Mouse (Mus musculus) embryonic stem cell, embryonic (primary cell): ENCODE measurements around the gene Crtc1.

Experiments
- CTCF ChIA-PET, 4 experiments: fragments of 300-600 bp in 2 of 4; fragments of 350-600 bp in 2 of 4; sonication (Branson Sonifier 250); formaldehyde crosslinking; loops; one replicate each; lab custom pipeline; 2022; ENCODE audit warnings: inconsistent platforms in 2 of 4; lab: Charles Lee
- POLR2A ChIA-PET, 4 experiments: fragments of 300-600 bp in 2 of 4; fragments of 350-600 bp in 2 of 4; sonication (Branson Sonifier 250); formaldehyde crosslinking; loops; one replicate each; lab custom pipeline; 2022; ENCODE audit warnings: antibody characterized with exemption in 4 of 4, inconsistent platforms in 1 of 4; lab: Charles Lee

The Crtc1 gene

DNA sequence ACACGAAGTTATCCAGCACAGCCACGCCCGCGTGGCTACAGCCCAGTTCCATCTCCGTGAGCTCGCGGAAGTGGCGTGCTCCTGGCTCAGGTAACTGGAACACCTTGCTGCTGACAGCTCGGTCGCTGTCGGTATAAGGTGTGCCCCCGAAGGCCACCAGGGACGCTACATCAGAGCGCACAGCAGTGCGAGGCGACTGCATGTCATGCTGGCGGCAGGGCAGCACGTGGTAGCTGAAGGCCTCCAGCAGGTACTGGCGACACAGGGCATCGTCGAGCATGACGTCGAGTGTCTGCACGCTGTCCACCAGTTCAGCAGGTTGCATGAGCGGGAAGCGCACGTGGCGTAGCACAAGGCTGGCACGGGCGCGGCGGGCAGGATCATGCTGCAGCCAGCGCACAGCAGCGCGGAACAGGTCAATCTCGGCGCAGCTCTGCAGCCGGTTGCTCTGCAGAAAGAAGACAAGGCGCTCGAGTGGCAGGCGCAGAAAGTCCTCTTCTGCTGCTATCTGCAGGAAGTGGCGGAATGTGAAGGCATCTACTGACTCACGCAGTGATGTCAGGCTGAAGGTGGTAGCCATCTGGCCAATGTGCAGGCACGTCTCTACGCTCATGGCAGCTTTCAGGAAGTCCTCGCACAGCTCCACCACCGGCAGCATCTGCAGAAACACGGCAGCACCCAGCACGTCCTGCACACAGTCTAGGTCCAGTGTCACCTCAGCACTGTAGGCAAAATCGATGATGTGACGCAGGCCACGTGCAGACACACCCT is 13.0 kb upstream of the Crtc1 start:
- POLR2A ChIA-PET, result interaction anchor here in 3 of 4 experiments (0.6 to 6.7 kb wide), 17 partner anchors 9 to 474 kb away, joined by 3 to 43 read pairs (median 4); partner anchors contain the start of genes Klhl26 (in 2 of the 3), Ell (in 1 of the 3), Jund (in 1 of the 3) and Uba52 (in 1 of the 3)
- CTCF ChIA-PET, result interaction anchor here in 2 of 4 experiments (0.8 to 2.1 kb wide), 15 partner anchors 12 to 183 kb away, joined by 3 to 11 read pairs (median 3); partner anchors contain the start of genes Crtc1 (in 1 of the 2) and Klhl26 (in 1 of the 2)

DNA sequence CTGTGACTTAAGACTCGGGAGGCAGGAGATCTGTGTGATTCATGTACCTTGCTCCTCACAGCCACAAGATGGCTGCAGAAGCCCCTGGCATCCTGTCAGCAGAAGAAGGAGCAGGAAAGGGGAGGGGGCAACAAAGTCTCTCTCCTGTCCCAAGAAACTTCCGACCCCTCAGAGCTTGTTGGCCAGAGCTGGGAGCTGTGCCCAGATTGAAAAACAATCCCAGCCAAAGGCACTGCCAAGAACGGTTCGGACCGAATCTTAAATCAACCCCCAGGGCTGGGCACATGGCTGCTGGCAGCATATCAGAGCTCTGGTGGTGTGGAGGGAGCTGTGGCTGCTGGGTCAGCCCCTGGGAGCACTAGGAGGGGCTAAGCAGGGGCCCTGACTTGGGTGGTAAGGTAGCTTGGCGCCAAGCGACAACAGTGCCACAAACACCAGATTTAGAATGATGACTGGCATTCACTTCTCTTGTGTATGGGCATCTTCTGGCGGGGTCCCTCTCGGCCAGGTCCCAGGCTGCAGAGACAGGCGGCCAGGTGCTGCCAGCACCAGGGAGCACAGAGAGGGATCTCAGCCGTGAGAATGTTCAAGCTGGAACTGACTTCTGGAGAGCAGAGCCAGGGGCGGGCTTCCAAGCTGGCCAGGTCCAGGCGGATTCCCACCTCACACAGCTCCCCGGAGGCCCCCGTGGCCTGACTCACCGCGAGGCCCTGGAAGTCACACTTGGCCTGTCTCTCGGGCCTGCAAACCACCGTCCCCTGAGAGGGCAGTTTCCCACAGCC is 8.5 kb upstream of the Crtc1 start:
- ChIA-PET POLR2A (interaction anchor here in 3 of 4 experiments (0.6 to 6.7 kb wide), 13 partner anchors 9 to 267 kb away, joined by 3 to 43 read pairs (median 4); partner anchors contain the start of genes Ell (in 1 of the 3), Homer3 (in 1 of the 3) and Klhl26 (in 1 of the 3)), CTCF (interaction anchor here (0.5 to 1.6 kb wide), 6 partner anchors 12 to 139 kb away, joined by 3 to 4 read pairs (median 3); no protein-coding TSS in a partner anchor)

DNA sequence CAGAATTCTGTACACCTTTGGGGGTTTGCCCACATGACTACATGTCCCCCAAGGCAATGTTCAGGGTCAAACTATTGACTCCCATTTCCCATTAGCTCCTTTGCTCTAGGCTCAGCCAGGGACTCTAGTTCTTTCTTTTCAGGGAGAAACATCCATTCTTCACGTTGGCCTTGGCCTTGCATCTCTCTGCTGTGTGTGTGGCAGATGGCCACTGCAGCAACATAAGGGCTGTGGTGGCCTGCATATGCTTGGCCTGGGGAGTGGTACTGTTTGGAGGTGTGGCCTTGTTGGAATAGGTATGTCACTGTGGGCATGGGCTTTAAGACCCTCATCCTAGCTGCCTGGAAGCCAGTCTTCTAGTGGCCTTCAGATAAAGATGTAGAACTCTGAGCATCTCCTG is 6.6 kb upstream of the Crtc1 start:
- ChIA-PET CTCF (no interaction called here), POLR2A (interaction anchor here in 2 of 4 experiments (0.7 to 1.0 kb wide), 3 partner anchors 13 to 31 kb away, joined by 3 read pairs; partner anchors contain the start of gene Klhl26 (in 1 of the 2))

DNA sequence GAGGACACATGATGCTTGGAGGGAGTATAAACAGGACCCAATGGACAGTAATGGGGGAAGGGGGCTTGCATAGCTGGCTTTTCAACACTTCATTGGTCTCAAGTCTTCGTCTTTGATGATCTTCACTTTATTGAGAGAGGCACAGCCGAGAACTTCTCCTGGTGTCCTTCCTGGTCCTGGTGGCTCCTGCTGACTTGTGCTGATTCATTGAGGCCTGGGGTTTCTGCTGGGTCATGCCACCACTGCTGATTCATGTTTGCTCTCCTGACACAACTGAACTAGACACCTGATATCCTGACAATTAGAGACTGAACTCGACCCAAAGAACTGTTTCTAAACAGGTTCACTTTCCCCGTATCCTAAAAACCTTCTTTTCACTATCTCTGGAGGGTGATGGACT is 3.9 kb upstream of the Crtc1 start:
- POLR2A ChIA-PET, result interaction anchor here in 2 of 4 experiments (1.2 to 1.7 kb wide), 2 partner anchors 62 to 158 kb away, joined by 3 to 4 read pairs; no protein-coding TSS in a partner anchor

DNA sequence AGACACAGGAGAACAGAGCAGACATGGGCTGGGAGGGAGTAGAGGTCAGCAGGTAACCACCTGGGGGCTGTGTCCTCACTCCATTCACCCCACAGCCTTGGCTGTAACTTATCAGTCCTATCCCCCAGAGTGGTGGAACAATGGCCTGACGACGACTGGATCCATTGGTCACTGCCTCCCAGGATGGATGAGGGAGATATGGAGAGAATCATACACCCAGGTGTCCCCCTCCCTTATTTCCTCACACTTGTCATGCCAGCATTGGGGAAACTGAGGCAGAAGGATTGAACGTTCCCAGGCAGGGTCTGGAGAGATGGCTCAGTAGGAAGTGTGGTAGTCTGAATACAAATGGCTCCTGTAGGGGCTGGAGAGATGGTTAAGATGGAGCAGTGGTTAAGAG is 2.2 kb upstream of the Crtc1 start:
- ChIA-PET POLR2A (interaction anchor here in 1 of 4 experiments (1.6 kb wide), 1 partner anchor 21 kb away, joined by 4 read pairs; no protein-coding TSS in a partner anchor), CTCF (no interaction called here)

More for the DNA sequence above, 3.9 kb upstream of the Crtc1 start:
- CTCF ChIA-PET, result no interaction called here

DNA sequence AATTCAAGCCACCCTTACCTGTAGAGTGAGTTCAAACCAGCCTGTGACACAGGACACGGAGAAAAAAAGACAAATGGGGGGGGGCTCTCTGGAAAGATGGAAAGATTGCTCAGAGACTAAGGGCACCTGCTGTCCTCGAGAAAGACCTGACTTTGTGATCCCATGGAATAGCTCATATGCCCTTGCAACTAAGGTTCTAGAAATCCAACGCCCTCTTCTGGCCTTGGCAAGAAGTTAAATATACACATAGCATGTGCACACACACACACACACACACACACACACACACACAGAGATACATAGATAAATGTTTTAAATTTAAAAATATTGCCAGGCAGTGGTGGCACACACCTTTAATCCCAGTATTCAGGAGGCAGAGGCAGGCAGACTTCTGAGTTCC is 867 bp upstream of the Crtc1 start:
- CTCF ChIA-PET, result interaction anchor here (0.5 to 1.6 kb wide), 16 partner anchors 12 to 1653 kb away, joined by 3 to 7 read pairs (median 4); partner anchors contain the start of gene Fkbp8 (in 1 of the 4)
- POLR2A ChIA-PET, result interaction anchor here in 3 of 4 experiments (0.7 to 1.5 kb wide), 10 partner anchors 8 to 1258 kb away, joined by 3 to 10 read pairs (median 4); partner anchors contain the start of genes Klhl26 (in 2 of the 3) and Uba52 (in 1 of the 3)

DNA sequence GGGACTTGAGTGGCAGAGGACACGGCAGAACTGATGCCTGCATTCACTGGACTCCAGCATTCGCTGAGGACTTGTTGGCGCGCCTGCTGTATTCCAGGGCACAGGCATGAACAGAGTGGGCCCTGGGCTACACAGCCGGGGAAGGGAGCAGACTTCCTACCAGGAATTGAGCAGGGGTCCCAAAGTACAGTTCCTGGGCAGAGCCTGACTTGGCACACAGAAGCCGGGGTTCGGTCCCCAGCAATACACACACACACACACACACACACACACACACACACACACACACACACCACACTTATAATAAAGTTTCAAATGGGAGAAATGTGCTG is 435 bp upstream of the Crtc1 start:
- ChIA-PET POLR2A (interaction anchor here in 3 of 4 experiments (0.7 to 1.5 kb wide), 9 partner anchors 8 to 834 kb away, joined by 3 to 10 read pairs (median 4); partner anchors contain the start of genes Klhl26 (in 2 of the 3) and Uba52 (in 1 of the 3)), CTCF (interaction anchor here (0.5 to 1.6 kb wide), 14 partner anchors 12 to 1653 kb away, joined by 3 to 7 read pairs (median 4); partner anchors contain the start of gene Fkbp8 (in 1 of the 4))

DNA sequence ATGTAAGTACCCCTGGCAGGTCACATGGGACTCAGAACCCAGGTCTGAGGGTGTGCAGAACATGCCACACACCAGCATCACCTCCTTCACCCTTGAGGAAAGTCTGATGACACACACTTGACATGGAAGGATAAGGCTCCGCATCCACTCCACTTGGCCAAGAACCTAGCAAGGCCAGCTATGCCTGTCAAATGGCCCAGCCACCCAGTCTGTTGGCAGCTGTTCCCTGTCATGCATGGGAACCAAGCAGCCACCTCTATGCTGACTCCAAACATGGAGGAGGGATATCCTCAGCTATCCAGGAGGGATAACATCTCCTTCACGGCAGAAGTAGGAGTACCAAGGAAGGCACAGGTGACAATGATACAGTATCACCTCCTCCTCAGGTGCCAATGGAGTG is 956 bp downstream of the Crtc1 start:
- POLR2A ChIA-PET, result interaction anchor here in 3 of 4 experiments (0.6 to 1.0 kb wide), 3 partner anchors 38 to 155 kb away, joined by 3 to 6 read pairs (median 3); partner anchors contain the start of genes Homer3 (in 1 of the 3) and Klhl26 (in 1 of the 3)

DNA sequence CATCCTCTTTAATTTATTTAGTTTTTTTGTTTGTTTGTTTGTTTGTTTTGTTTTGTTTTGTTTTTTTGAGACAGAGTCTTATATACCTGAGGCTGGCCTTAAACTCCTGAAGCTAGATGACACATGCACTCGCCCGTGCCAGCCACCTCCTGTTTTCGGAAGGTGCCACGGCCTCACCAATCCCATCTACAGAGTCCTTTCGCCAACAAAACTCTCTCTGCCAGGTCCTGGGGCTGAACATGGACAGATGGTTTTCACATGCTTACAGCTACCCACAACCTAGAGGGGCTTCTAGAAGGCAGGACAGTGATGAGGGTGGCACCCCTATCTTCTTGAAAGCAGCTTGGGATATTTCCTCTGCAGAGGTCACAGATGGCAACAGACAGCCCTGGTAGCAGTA is 4.2 kb downstream of the Crtc1 start:
- ChIA-PET POLR2A (interaction anchor here in 2 of 4 experiments (0.6 to 2.5 kb wide), 3 partner anchors 47 to 266 kb away, joined by 3 to 6 read pairs (median 4); partner anchors contain the start of gene Rex1bd (in 1 of the 2)), CTCF (interaction anchor here in 1 of 4 experiments (0.6 kb wide), 1 partner anchor 1275 kb away, joined by 4 read pairs; no protein-coding TSS in a partner anchor)

More for the DNA sequence above, 956 bp downstream of the Crtc1 start:
- CTCF ChIA-PET, result no interaction called here

DNA sequence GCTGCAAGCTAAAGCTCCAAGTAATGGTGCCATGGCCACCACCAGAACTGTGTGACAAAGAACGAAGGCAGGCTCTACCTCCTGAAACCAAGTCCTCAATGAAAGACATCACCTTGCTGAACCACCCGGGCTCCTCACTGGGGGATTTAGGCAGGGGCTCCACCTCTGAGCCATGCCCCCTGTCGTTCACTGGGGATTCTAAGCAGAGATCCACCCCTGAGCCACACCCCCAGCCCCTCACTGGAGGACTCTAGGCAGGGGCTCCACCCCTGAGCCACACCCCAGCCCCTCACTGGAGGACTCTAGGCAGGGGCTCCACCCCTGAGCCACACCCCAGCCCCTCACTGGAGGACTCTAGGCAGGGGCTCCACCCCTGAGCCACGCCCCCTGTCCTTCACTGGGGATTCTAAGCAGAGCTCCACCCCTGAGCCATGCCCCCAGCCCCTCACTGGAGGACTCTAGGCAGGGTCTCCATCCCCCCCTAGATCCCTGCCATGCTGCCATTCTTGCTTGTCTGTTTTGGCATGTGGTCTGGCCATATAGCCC is 6.3 kb downstream of the Crtc1 start:
- POLR2A ChIA-PET, result interaction anchor here in 3 of 4 experiments (0.5 to 1.7 kb wide), 9 partner anchors 11 to 406 kb away, joined by 3 to 7 read pairs (median 3); partner anchors contain the start of genes Klhl26 (in 2 of the 3), Arrdc2 (in 1 of the 3) and Rex1bd (in 1 of the 3)
- CTCF ChIA-PET, result interaction anchor here in 3 of 4 experiments (0.5 to 1.8 kb wide), 4 partner anchors 15 to 205 kb away, joined by 3 to 7 read pairs (median 6); no protein-coding TSS in a partner anchor

DNA sequence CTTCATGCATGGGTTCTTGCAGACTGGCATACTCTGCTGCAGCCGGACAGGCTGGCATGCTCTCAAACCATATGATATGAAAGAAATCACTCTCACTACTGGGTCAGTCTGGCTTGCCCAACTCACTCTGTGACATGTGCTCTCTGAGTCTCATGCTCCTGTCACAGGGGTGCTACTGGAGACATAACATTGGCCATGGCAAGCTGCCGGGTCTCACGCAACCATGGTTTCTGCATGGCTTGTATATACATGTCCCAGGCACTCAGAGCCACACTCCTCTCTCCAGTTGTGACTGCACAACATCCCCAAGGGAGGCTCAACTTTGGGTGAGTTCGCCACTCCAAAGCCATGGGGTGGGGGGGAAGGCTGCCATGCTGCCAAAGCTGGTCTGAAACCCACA is 8.2 kb downstream of the Crtc1 start:
- ChIA-PET POLR2A (interaction anchor here in 3 of 4 experiments (0.7 to 0.8 kb wide), 4 partner anchors 9 to 22 kb away, joined by 3 to 4 read pairs (median 3); no protein-coding TSS in a partner anchor), CTCF (interaction anchor here in 1 of 4 experiments (0.6 kb wide), 1 partner anchor 1063 kb away, joined by 3 read pairs; no protein-coding TSS in a partner anchor)

DNA sequence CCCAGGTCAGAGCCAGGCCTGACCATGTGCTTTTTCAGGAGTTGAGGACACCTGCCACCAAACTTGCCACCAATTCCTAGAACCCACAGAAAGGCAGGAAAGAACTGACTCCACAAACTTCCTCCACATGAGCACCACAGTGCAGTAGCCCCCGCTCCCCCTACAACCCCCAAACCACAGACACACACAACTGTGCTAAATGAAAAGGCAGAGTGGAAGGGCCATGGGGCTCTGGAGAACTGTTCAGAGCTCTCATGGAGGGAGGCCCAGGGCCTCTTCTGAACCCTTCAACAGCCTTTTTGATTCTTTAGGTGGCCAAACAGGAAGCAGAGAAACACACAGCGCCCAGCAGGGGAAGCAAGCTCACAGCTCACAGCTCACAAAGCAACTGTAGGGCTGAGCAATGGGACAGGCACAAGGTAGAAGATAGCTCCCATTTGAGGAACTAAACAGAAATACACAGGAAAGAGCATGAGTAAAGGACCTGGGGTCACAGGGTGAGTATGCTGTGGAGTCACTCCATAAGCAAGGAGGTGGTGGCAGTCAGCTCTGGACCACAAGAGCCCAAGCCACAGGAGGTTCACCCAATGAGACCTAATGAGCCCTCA is 13.0 kb downstream of the Crtc1 start:
- CTCF ChIA-PET, result interaction anchor here in 1 of 4 experiments (1.1 kb wide), 2 partner anchors 11 to 66 kb away, joined by 3 read pairs; no protein-coding TSS in a partner anchor
- POLR2A ChIA-PET, result interaction anchor here in 1 of 4 experiments (0.5 kb wide), 1 partner anchor 50 kb away, joined by 7 read pairs; the partner anchor contains the start of gene Klhl26

DNA sequence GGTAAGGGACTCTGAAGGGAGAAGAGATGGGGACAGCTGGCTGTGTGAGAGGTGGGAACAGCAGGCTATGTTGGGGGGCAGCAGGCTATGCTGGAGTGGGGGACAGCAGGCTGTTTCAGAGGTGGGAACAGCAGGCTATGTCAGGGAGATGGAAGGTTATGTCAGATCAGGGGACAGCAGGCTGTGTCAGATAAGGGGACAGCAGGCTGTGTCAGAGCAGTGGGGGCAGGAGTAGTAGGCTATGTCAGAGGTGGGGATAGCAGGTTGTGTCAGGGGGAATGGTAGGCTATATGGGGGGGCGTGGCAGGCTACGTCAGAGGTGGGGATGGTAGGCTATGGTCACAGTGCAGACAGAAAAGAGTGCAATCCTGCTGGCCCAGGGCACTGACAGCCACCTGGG is 16.7 kb downstream of the Crtc1 start:
- CTCF ChIA-PET, result interaction anchor here in 1 of 4 experiments (1.3 kb wide), 1 partner anchor 28 kb away, joined by 3 read pairs; no protein-coding TSS in a partner anchor
- POLR2A ChIA-PET, result interaction anchor here in 2 of 4 experiments (0.7 to 1.5 kb wide), 3 partner anchors 11 to 104 kb away, joined by 3 to 4 read pairs (median 4); partner anchors contain the start of genes Fkbp8 (in 1 of the 2) and Kxd1 (in 1 of the 2)

DNA sequence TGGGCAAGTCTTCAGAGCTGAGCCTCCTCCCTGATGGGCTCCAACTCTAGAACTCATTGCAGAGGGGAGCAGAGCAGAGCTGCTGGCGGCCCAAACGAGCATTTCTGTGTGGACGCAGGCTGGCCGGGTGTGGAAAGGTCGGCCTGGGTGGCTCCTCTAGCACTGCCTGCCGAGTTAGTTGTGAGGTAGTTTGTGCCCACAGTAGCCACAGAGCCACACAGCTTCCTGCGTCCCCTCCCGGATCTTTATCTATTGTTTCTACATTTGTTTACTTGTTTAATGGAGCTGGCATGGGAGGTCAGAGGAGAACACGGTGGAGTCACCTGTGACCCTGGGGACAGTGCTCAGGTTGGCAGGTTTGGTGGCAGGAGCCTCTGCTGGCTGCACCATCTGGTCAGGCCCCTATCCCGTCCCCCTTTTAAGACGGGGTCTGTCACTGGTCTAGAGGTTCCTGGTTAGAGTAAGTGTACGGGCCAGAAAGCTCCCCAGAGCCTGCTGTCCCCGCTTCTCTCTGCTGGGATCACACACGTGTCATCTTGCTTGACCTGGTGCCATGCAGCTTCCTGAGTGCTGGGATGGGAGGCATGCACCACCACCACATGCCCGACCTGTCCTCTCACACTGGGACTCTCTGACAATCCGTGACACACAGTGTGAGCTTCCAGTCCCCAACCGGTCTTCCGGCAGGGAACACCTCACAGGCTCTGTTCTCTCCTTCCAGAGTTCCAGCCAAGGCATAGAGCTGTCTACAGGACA is 17.9 kb downstream of the Crtc1 start:
- ChIA-PET CTCF (interaction anchor here in 2 of 4 experiments (0.5 to 1.5 kb wide), 6 partner anchors 30 to 139 kb away, joined by 3 to 7 read pairs (median 4); no protein-coding TSS in a partner anchor), POLR2A (interaction anchor here in 2 of 4 experiments (0.5 to 1.8 kb wide), 7 partner anchors 12 to 484 kb away, joined by 3 to 8 read pairs (median 4); partner anchors contain the start of genes Fkbp8 (in 1 of the 2), Kxd1 (in 1 of the 2), Map1s (in 1 of the 2) and Rex1bd (in 1 of the 2))
